Mouse (Mus musculus) olfactory bulb, adult 2 months (tissue): Measurements from ENCODE around the gene Gsdma3. TPM values are rescaled to one million over a fixed set of nuclear protein-coding genes. Genes with fewer than 3 reads are reported as not detected.
"Not testable (repeated sequence)": the region's sequence is repeated elsewhere in the genome, so short reads cannot be mapped to it uniquely, and the experiment has no call there.

Experiments
- H3K27ac ChIP-seq: fragments of 200-500 bp; 2 replicates; pipeline ENCODE4 v1.5.1; 2012; ENCODE audit warnings: low read depth, low read length; ENCODE audit not compliant: insufficient read depth
- H3K4me1 ChIP-seq: fragments of 200-500 bp; 2 replicates; pipeline ENCODE4 v1.6.1; 2012; ENCODE audit warnings: low read length; ENCODE audit not compliant: control insufficient read depth, insufficient read depth
- H3K4me3 ChIP-seq: fragments of 200-500 bp; 2 replicates; pipeline ENCODE4 v1.5.1; 2012; ENCODE audit warnings: mild to moderate bottlenecking, low read depth, low read length, moderate library complexity; ENCODE audit not compliant: insufficient read depth
- CTCF ChIP-seq: fragments of 200-500 bp; IDR thresholded peaks from 2 replicates; pipeline ENCODE4 v1.5.1; 2012; ENCODE audit warnings: low read depth, mild to moderate bottlenecking, low read length, moderate library complexity; ENCODE audit not compliant: insufficient read depth
- POLR2A ChIP-seq: fragments of 200-500 bp; IDR thresholded peaks from 2 replicates; pipeline ENCODE4 v1.6.1; 2012; ENCODE audit warnings: mild to moderate bottlenecking, low read depth, low read length, moderate library complexity; ENCODE audit not compliant: insufficient read depth
- WGBS: fragments of 180-500 bp; shearing (Covaris S2); methylation state at CpG from one replicate; pipeline ENCODE4 v1.1.7; 2018; 5-methylcytosine and 5-hydroxymethylcytosine counted together
- polyA plus RNA-seq: library from polyadenylated mRNA; stranded (reverse); fragments of >200 nt; gene quantifications from 2 replicates; pipeline ENCODE4 v1.2.4, GENCODE M21; 2012; ENCODE audit warnings: low replicate concordance; ENCODE audit not compliant: missing spikeins, insufficient read depth, insufficient read length

The Gsdma3 gene
- polyA plus RNA-seq, 1 experiment: not detected

DNA sequence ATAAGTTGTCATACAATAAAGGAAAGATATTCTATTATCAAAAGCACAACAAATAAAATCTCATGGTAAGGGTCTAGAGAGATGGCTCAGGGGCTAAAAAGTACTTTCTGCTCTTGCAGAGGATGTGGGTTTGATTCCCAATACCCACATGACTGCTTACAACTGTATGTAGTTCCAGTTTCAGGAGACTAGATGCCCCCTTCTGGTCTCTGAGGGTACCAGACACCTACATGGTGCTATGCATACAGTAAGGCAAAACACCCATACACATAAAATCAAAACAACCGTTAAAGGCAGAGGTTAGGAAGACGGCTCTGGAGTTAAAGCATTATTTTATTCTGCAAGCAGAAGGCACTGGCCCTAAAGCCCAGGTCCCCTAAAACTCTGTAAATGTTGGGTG lies 22.2 kb upstream of the Gsdma3 start:
- H3K4me3 ChIP-seq: no peak overlapping the region
- no peak for TF ChIP-seq POLR2A
- no peak for TF ChIP-seq CTCF
- H3K27ac ChIP-seq: no peak overlapping the region
- peaks cover 3% of the 10 kb centered on the region; the same call in 1 of the 2 replicates for H3K4me1 ChIP-seq
- WGBS: 88% methylated on average over 2 of the region's 2 CpGs

- not testable (repeated sequence) for H3K4me1 ChIP-seq, H3K4me3 ChIP-seq, H3K27ac ChIP-seq
- 73% methylated on average over 6 of the region's 6 CpGs for WGBS
These were observed 21.2 kb upstream of the Gsdma3 start for GRCm38 (mm10) chr11:98604911-98605310.

DNA sequence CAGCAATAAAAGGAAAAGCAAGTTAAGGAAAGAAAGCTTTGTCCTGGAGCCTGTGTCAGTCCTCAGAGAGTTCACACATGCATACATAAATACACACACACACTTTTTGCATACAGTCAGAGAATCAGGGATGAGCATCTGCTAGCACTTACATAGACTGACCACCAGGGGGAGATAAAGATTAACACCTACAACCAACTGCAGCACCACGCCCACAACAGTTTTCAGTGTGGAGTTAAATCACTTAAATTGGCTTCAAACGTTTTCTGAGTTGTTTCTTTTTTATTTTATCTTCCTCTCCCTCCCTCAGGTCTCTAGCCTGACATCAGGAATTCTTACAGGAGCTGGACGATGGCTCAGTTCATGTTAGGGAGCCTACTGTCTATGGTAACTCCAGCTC lies 19.4 kb upstream of the Gsdma3 start:
- H3K27ac ChIP-seq: no peak overlapping the region
- H3K4me1 ChIP-seq: peaks cover 3% of the 10 kb centered on the region; the same call in 1 of the 2 replicates
- 7% methylated on average over 3 of the region's 3 CpGs for WGBS
- no peak overlapping the region for H3K4me3 ChIP-seq
- no peak for TF ChIP-seq POLR2A
- TF ChIP-seq CTCF: no peak

- H3K4me3 ChIP-seq: no peak overlapping the region
- H3K4me1 ChIP-seq: no peaks in the 10 kb centered on the region
- H3K27ac ChIP-seq: no peak overlapping the region
- TF ChIP-seq POLR2A (no peak), CTCF (no peak)
- WGBS: 89% methylated on average over 13 of the region's 13 CpGs
These were observed 5.4 kb upstream of the Gsdma3 start for GRCm38 (mm10) chr11:98620791-98621190.

GRCm38 (mm10) chr11:98623981-98624380 lies 2.2 kb upstream of the Gsdma3 start:
- not testable (repeated sequence) for H3K27ac ChIP-seq, H3K4me3 ChIP-seq, H3K4me1 ChIP-seq
- WGBS: 81% methylated on average over 6 of the region's 6 CpGs

DNA sequence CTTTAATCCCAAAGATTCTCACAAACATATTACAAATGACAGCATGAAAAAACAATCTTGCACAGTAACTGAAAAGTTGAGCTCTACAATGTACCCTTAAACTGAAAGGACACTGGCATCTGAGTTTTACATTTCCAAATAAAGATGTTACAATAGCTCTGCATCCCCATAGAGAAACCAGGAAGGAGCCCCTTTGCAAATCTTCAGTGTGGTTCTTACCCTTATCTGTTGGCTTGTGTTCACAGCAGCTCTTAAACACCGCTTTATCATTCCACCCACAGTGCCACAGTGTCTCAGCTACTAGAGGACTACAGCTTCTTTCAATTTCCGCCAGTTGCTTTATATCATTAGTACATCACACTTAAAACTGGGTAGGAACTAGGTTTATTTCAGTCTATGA lies 1.8 kb upstream of the Gsdma3 start:
- WGBS: 86% methylated on average over 2 of the region's 2 CpGs
- H3K4me1 ChIP-seq, H3K4me3 ChIP-seq, H3K27ac ChIP-seq: not testable (repeated sequence)

GRCm38 (mm10) chr11:98628706-98629105 lies 2.5 kb downstream of the Gsdma3 start:
- H3K4me3 ChIP-seq: no peak overlapping the region
- WGBS: 70% methylated on average over 3 of the region's 3 CpGs
- no peaks in the 10 kb centered on the region for H3K4me1 ChIP-seq
- H3K27ac ChIP-seq: no peak overlapping the region
- TF ChIP-seq POLR2A: no peak
- no peak for TF ChIP-seq CTCF

DNA sequence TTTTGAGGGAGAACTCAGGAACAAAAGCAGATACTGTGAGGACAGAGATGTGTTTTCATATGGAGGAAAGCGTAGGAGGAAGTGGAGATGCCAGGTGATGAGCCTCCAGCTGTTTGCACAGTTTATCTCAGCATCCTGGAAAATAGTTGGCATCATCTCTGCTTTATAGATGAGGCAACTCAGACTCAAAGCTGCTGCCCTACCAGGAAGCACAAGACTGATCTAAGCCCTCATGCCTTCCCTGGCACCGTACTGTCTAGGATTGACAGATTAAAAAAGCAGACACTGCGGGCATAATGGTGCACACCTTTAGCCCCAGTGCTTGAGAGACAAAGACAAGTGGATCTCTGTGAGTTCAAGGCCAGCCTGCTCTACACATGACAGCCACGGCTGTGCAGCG lies 4.5 kb downstream of the Gsdma3 start:
- H3K27ac ChIP-seq: no peak overlapping the region
- H3K4me3 ChIP-seq: no peak overlapping the region
- WGBS: 88% methylated on average over 5 of the region's 5 CpGs
- no peaks in the 10 kb centered on the region for H3K4me1 ChIP-seq
- TF ChIP-seq CTCF (no peak), POLR2A (no peak)

GRCm38 (mm10) chr11:98635312-98635970 lies 9.3 kb downstream of the Gsdma3 start:
- not testable (repeated sequence) for H3K4me3 ChIP-seq, H3K4me1 ChIP-seq, H3K27ac ChIP-seq
- 31% methylated on average over 10 of the region's 10 CpGs for WGBS

DNA sequence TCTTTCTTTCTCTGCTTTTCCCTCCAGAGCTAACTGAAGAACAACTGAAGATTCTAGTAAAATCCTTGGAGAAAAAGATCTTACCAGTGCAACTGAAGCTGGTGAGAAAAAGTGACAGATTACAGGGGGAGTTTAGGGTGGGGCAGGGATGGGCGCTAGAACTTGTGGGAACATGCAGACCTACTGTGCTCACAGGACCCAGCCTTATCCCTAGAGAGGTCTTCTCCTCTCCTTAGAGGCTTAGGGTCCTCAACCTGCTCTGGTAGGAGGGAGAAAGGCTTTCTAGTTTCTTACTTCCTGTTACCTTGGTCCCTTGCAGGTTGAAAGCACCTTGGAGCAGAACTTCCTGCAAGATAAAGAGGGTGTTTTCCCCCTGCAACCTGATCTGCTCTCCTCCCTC lies 11.3 kb downstream of the Gsdma3 start:
- Histone ChIP-seq H3K27ac (no peak overlapping the region), H3K4me3 (no peak overlapping the region), H3K4me1 (no peaks in the 10 kb centered on the region)
- TF ChIP-seq CTCF (no peak), POLR2A (no peak)
- WGBS: 79% methylated on average over 1 of the region's 1 CpGs

GRCm38 (mm10) chr11:98640091-98640490 lies 13.9 kb downstream of the Gsdma3 start:
- no peak for TF ChIP-seq POLR2A
- TF ChIP-seq CTCF: no peak
- no peak overlapping the region for H3K4me3 ChIP-seq
- WGBS: 72% methylated on average over 5 of the region's 5 CpGs

More at GRCm38 (mm10) chr11:98640091-98640490, 13.9 kb downstream of the Gsdma3 start:
- H3K4me1 ChIP-seq: no peaks in the 10 kb centered on the region
- H3K27ac ChIP-seq: no peak overlapping the region
